Mouse (Mus musculus): ENCODE measurements around the gene Reg2. TPM values are rescaled to one million over a fixed set of nuclear protein-coding genes. Genes with fewer than 3 reads are reported as not detected.

Reg2 gene
- polyA plus RNA-seq, 1 experiment from 2014 or later, result not detected

- no peaks in the 10 kb centered on the region for H3K4me1 ChIP-seq (replicated peaks; ENCODE audit: insufficient read depth, low read length)
- H3K27me3 ChIP-seq (ENCODE audit: insufficient read depth, low read length), result no peaks in the 10 kb centered on the region
- no peak overlapping the region for H3K27ac ChIP-seq
- no peak overlapping the region for H3K4me2 ChIP-seq (ENCODE audit: low read length)
- TF ChIP-seq CTCF (IDR thresholded peaks at IDR 0.05; ENCODE audit: low read depth), result no peak
- DNase-seq (ENCODE audit: low spot score), result no peak
- no peaks in the 10 kb centered on the region for H3K36me3 ChIP-seq (ENCODE audit: insufficient read depth, low read length)
- H3K9me3 ChIP-seq (replicated peaks; ENCODE audit: low read length), result no peaks in the 10 kb centered on the region
- WGBS, result 81% methylated on average over 3 of the region's 3 CpGs
- no peak overlapping the region for H3K9ac ChIP-seq (ENCODE audit: low read depth, low read length)
- no peak for ATAC-seq (replicated peaks; ENCODE audit: low FRiP score, low read depth)
- H3K4me3 ChIP-seq (replicated peaks; ENCODE audit: low read depth, low read length), result no peak overlapping the region
These were observed 30.1 kb downstream of the Reg2 start for GRCm38 (mm10) chr6:78425497-78425896.

- Histone ChIP-seq H3K9ac (ENCODE audit: low read depth, low read length) (no peak overlapping the region), H3K4me3 (replicated peaks; ENCODE audit: low read depth, low read length) (no peak overlapping the region), H3K36me3 (ENCODE audit: insufficient read depth, low read length) (no peaks in the 10 kb centered on the region), H3K27me3 (ENCODE audit: insufficient read depth, low read length) (no peaks in the 10 kb centered on the region), H3K4me1 (replicated peaks; ENCODE audit: insufficient read depth, low read length) (no peaks in the 10 kb centered on the region), H3K9me3 (replicated peaks; ENCODE audit: low read length) (no peaks in the 10 kb centered on the region), H3K27ac (no peak overlapping the region), H3K4me2 (ENCODE audit: low read length) (no peak overlapping the region)
- ATAC-seq (replicated peaks; ENCODE audit: low FRiP score, low read depth) (no peak), DNase-seq (ENCODE audit: low spot score) (no peak)
- 63% methylated on average over 1 of the region's 1 CpGs for WGBS
- no peak for TF ChIP-seq CTCF (IDR thresholded peaks at IDR 0.05; ENCODE audit: low read depth)
These were observed 51.8 kb downstream of the Reg2 start for GRCm38 (mm10) chr6:78447202-78447601.

DNA sequence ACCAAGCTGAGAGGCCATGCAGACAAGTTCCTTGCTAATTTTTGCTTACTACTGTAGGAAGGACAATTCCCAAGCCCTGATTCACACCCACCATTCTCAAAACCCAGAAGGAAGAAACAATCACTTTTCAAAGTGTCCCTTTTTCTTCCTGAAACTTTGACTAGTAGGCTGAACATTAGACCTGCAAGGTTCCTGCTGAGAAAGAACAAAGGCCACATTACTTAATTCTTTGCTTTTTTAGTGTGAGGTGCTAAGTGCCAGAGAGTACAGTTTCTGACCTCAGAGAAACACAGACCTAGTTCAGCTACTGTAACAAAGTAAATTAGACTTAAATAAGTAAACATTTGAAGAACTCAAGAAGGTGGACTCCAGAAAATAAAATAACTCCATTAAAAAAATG lies 53.0 kb downstream of the Reg2 start:
- H3K9me3 ChIP-seq (replicated peaks; ENCODE audit: low read length), result no peaks in the 10 kb centered on the region
- H3K36me3 ChIP-seq (ENCODE audit: insufficient read depth, low read length), result no peaks in the 10 kb centered on the region
- no peak for ATAC-seq (replicated peaks; ENCODE audit: low FRiP score, low read depth)
- no peak overlapping the region for H3K27ac ChIP-seq
- no peak for TF ChIP-seq CTCF (IDR thresholded peaks at IDR 0.05; ENCODE audit: low read depth)
- no peaks in the 10 kb centered on the region for H3K27me3 ChIP-seq (ENCODE audit: insufficient read depth, low read length)
- no peak overlapping the region for H3K4me3 ChIP-seq (replicated peaks; ENCODE audit: low read depth, low read length)
- H3K4me2 ChIP-seq (ENCODE audit: low read length), result no peak overlapping the region
- no peaks in the 10 kb centered on the region for H3K4me1 ChIP-seq (replicated peaks; ENCODE audit: insufficient read depth, low read length)
- H3K9ac ChIP-seq (ENCODE audit: low read depth, low read length), result no peak overlapping the region
- no peak for DNase-seq (ENCODE audit: low spot score)

- Histone ChIP-seq H3K27ac (no peak overlapping the region), H3K4me1 (replicated peaks; ENCODE audit: insufficient read depth, low read length) (no peaks in the 10 kb centered on the region), H3K9ac (ENCODE audit: low read depth, low read length) (no peak overlapping the region), H3K4me2 (ENCODE audit: low read length) (no peak overlapping the region), H3K36me3 (ENCODE audit: insufficient read depth, low read length) (no peaks in the 10 kb centered on the region), H3K4me3 (replicated peaks; ENCODE audit: low read depth, low read length) (no peak overlapping the region), H3K9me3 (replicated peaks; ENCODE audit: low read length) (no peaks in the 10 kb centered on the region), H3K27me3 (ENCODE audit: insufficient read depth, low read length) (no peaks in the 10 kb centered on the region)
- no peak for DNase-seq (ENCODE audit: low spot score)
- ATAC-seq (replicated peaks; ENCODE audit: low FRiP score, low read depth), result no peak
- 90% methylated on average over 2 of the region's 2 CpGs for WGBS
- no peak for TF ChIP-seq CTCF (IDR thresholded peaks at IDR 0.05; ENCODE audit: low read depth)
These were observed 57.4 kb downstream of the Reg2 start for GRCm38 (mm10) chr6:78452804-78453203.

Other genes starting within 250 kb of the Reg2 start
- gene Reg3b, start 25.0 kb upstream of the Reg2 start, polyA plus RNA-seq (2015; fragmentation: Nextera tagmentation; extraction: Ambion mirVana), result not detected in 2 replicates
- not detected in 2 replicates for gene Reg3d, start 16.8 kb upstream of the Reg2 start, polyA plus RNA-seq (2015; fragmentation: Nextera tagmentation; extraction: Ambion mirVana)
- gene Reg3a, start 14.9 kb upstream of the Reg2 start, polyA plus RNA-seq (2015; fragmentation: Nextera tagmentation; extraction: Ambion mirVana), result not detected in 2 replicates
- gene Reg1, start 27.1 kb downstream of the Reg2 start, polyA plus RNA-seq (2015; fragmentation: Nextera tagmentation; extraction: Ambion mirVana), result not detected in 2 replicates
- gene Reg3g, start 73.2 kb downstream of the Reg2 start, polyA plus RNA-seq (2015; fragmentation: Nextera tagmentation; extraction: Ambion mirVana), result 0.16 TPM in 1 of 2 replicates, not detected in the other

Data from kidney, postnatal 0 days (tissue).